Mouse (Mus musculus): Measurements from ENCODE around the gene Parn.

Parn gene

GRCm38 (mm10) chr16:13621745-13622507 lies 46.0 kb downstream of the Parn start:
- no peak for DNase-seq (ENCODE audit: low spot score)

GRCm38 (mm10) chr16:13620194-13620593 lies 47.8 kb downstream of the Parn start:
- no peak for DNase-seq (ENCODE audit: low spot score)

GRCm38 (mm10) chr16:13615276-13615675 lies 52.7 kb downstream of the Parn start:
- no peak for DNase-seq (ENCODE audit: low spot score)

- DNase-seq (ENCODE audit: low spot score): no peak
Observed at GRCm38 (mm10) chr16:13612571-13612970, 55.4 kb downstream of the Parn start.

- DNase-seq (ENCODE audit: low spot score): no peak
Observed at GRCm38 (mm10) chr16:13612058-13612457, 55.9 kb downstream of the Parn start.

- no peak for DNase-seq (ENCODE audit: low spot score)
Observed at GRCm38 (mm10) chr16:13611399-13611798, 56.6 kb downstream of the Parn start.

GRCm38 (mm10) chr16:13610951-13611381 lies 57.0 kb downstream of the Parn start:
- DNase-seq (ENCODE audit: low spot score): no peak

- no peak for DNase-seq (ENCODE audit: low spot score)
Observed at GRCm38 (mm10) chr16:13608705-13609085, 59.3 kb downstream of the Parn start.

GRCm38 (mm10) chr16:13607987-13608704 lies 59.8 kb downstream of the Parn start:
- DNase-seq (ENCODE audit: low spot score): no peak

- no peak for DNase-seq (ENCODE audit: low spot score)
Observed at GRCm38 (mm10) chr16:13602779-13603178, 65.2 kb downstream of the Parn start.

GRCm38 (mm10) chr16:13589049-13589408 lies 78.9 kb downstream of the Parn start:
- DNase-seq (ENCODE audit: low spot score): no peak

- no peak for DNase-seq (ENCODE audit: low spot score)
Observed at GRCm38 (mm10) chr16:13588182-13589048, 79.6 kb downstream of the Parn start.

GRCm38 (mm10) chr16:13585234-13585633 lies 82.7 kb downstream of the Parn start:
- DNase-seq (ENCODE audit: low spot score): no peak

GRCm38 (mm10) chr16:13580784-13581183 lies 87.2 kb downstream of the Parn start:
- DNase-seq (ENCODE audit: low spot score): no peak

GRCm38 (mm10) chr16:13580016-13580415 lies 88.0 kb downstream of the Parn start:
- DNase-seq (ENCODE audit: low spot score): no peak

- DNase-seq (ENCODE audit: low spot score): no peak
Observed at GRCm38 (mm10) chr16:13575306-13575705, 92.7 kb downstream of the Parn start.

GRCm38 (mm10) chr16:13568280-13568679 lies 99.7 kb downstream of the Parn start:
- DNase-seq (ENCODE audit: low spot score): no peak

- DNase-seq (ENCODE audit: low spot score): no peak
Observed at GRCm38 (mm10) chr16:13567614-13568013, 100.4 kb downstream of the Parn start.

GRCm38 (mm10) chr16:13566351-13566750 lies 101.6 kb downstream of the Parn start:
- DNase-seq (ENCODE audit: low spot score): no peak

GRCm38 (mm10) chr16:13565291-13565690 lies 102.7 kb downstream of the Parn start:
- DNase-seq (ENCODE audit: low spot score): no peak

GRCm38 (mm10) chr16:13557784-13558183 lies 110.2 kb downstream of the Parn start:
- no peak for DNase-seq (ENCODE audit: low spot score)

- DNase-seq (ENCODE audit: low spot score): no peak
Observed at GRCm38 (mm10) chr16:13556954-13557470, 111.0 kb downstream of the Parn start.

Data from urinary bladder, postnatal 25 days (tissue).